Mouse (Mus musculus): ENCODE data around the gene Cdk5r2. TPM values are rescaled to one million over a fixed set of nuclear protein-coding genes. Genes with fewer than 3 reads are reported as not detected.
A peak's percentile ranks its signal among the peaks of the same experiment; 100 is the strongest.
"Not testable (repeated sequence)": the region's sequence is repeated elsewhere in the genome, so short reads cannot be mapped to it uniquely, and the experiment has no call there.

Cdk5r2 gene
- polyA plus RNA-seq, 2 experiments: 0.07 to 0.49 TPM

- Histone ChIP-seq H3K4me3 (replicated peaks; ENCODE audit: low read length) (peak overlapping the region; percentile 25), H3K4me2 (replicated peaks; ENCODE audit: low read depth, low read length, severe bottlenecking) (peak overlapping the region; percentile 53), H3K27ac (replicated peaks; ENCODE audit: low read depth, low read length) (no peak overlapping the region), H3K9me3 (ENCODE audit: control insufficient read depth, low read length) (no peaks in the 10 kb centered on the region), H3K9ac (ENCODE audit: low read depth, low read length, severe bottlenecking) (peak overlapping the region; percentile 25; the same call in 1 of the 2 replicates), H3K36me3 (ENCODE audit: control insufficient read depth, insufficient read depth, low read length) (no peaks in the 10 kb centered on the region), H3K27me3 (ENCODE audit: control insufficient read depth, insufficient read depth, low read length) (peaks cover 53% of the 10 kb centered on the region), H3K4me1 (ENCODE audit: control insufficient read depth, insufficient read depth, low read length) (peaks cover 33% of the 10 kb centered on the region)
- DNase-seq (ENCODE audit: low spot score) (no peak), ATAC-seq (ENCODE audit: low FRiP score, low read depth) (peak; percentile 20)
- 6% methylated on average over 23 of the region's 23 CpGs for WGBS
- no peak for TF ChIP-seq POLR2A (IDR thresholded peaks at IDR 0.05; ENCODE audit: borderline replicate concordance, extremely low read depth, insufficient read depth, insufficient read length)
Observed at GRCm38 (mm10) chr1:74807551-74808071, 47.1 kb upstream of the Cdk5r2 start.

- under 1% methylated on average over 16 of the region's 16 CpGs for WGBS
- 0 out of 2 replicates have a peak overlapping the region, but pooled peaks have one; percentile 25 for H3K9ac ChIP-seq (ENCODE audit: low read depth, low read length, severe bottlenecking)
- H3K9me3 ChIP-seq (ENCODE audit: control insufficient read depth, low read length): no peaks in the 10 kb centered on the region
- no peak for TF ChIP-seq POLR2A (IDR thresholded peaks at IDR 0.05; ENCODE audit: borderline replicate concordance, extremely low read depth, insufficient read depth, insufficient read length)
- H3K4me3 ChIP-seq (replicated peaks; ENCODE audit: low read length): peak overlapping the region; percentile 25
- peak overlapping the region; percentile 53 for H3K4me2 ChIP-seq (replicated peaks; ENCODE audit: low read depth, low read length, severe bottlenecking)
- no peak overlapping the region for H3K27ac ChIP-seq (replicated peaks; ENCODE audit: low read depth, low read length)
- peaks cover 49% of the 10 kb centered on the region for H3K27me3 ChIP-seq (ENCODE audit: control insufficient read depth, insufficient read depth, low read length)
- ATAC-seq (ENCODE audit: low FRiP score, low read depth): peak; percentile 91
- peaks cover 28% of the 10 kb centered on the region for H3K4me1 ChIP-seq (ENCODE audit: control insufficient read depth, insufficient read depth, low read length)
- DNase-seq (ENCODE audit: low spot score): peak; percentile 97
- no peaks in the 10 kb centered on the region for H3K36me3 ChIP-seq (ENCODE audit: control insufficient read depth, insufficient read depth, low read length)
Observed at GRCm38 (mm10) chr1:74808078-74808477, 46.7 kb upstream of the Cdk5r2 start.

GRCm38 (mm10) chr1:74809007-74809406 is 45.7 kb upstream of the Cdk5r2 start:
- Histone ChIP-seq H3K9ac (ENCODE audit: low read depth, low read length, severe bottlenecking) (no peak overlapping the region), H3K27me3 (ENCODE audit: control insufficient read depth, insufficient read depth, low read length) (peaks cover 40% of the 10 kb centered on the region)
- no peak for DNase-seq (ENCODE audit: low spot score)

GRCm38 (mm10) chr1:74814931-74815647 is 39.6 kb upstream of the Cdk5r2 start:
- Histone ChIP-seq H3K4me2 (replicated peaks; ENCODE audit: low read depth, low read length, severe bottlenecking) (no peak overlapping the region), H3K27ac (replicated peaks; ENCODE audit: low read depth, low read length) (no peak overlapping the region), H3K27me3 (ENCODE audit: control insufficient read depth, insufficient read depth, low read length) (no peaks in the 10 kb centered on the region), H3K36me3 (ENCODE audit: control insufficient read depth, insufficient read depth, low read length) (no peaks in the 10 kb centered on the region), H3K9me3 (ENCODE audit: control insufficient read depth, low read length) (no peaks in the 10 kb centered on the region), H3K4me3 (replicated peaks; ENCODE audit: low read length) (no peak overlapping the region), H3K9ac (ENCODE audit: low read depth, low read length, severe bottlenecking) (no peak overlapping the region), H3K4me1 (ENCODE audit: control insufficient read depth, insufficient read depth, low read length) (no peaks in the 10 kb centered on the region)
- no peak for ATAC-seq (ENCODE audit: low FRiP score, low read depth)
- WGBS: 70% methylated on average over 9 of the region's 9 CpGs
- no peak for TF ChIP-seq POLR2A (IDR thresholded peaks at IDR 0.05; ENCODE audit: borderline replicate concordance, extremely low read depth, insufficient read depth, insufficient read length)
- DNase-seq (ENCODE audit: low spot score): no peak

More at GRCm38 (mm10) chr1:74809007-74809406, 45.7 kb upstream of the Cdk5r2 start:
- TF ChIP-seq POLR2A (IDR thresholded peaks at IDR 0.05; ENCODE audit: borderline replicate concordance, extremely low read depth, insufficient read depth, insufficient read length): no peak
- no peaks in the 10 kb centered on the region for H3K9me3 ChIP-seq (ENCODE audit: control insufficient read depth, low read length)
- no peak for ATAC-seq (ENCODE audit: low FRiP score, low read depth)
- no peak overlapping the region for H3K4me3 ChIP-seq (replicated peaks; ENCODE audit: low read length)
- no peak overlapping the region for H3K4me2 ChIP-seq (replicated peaks; ENCODE audit: low read depth, low read length, severe bottlenecking)
- WGBS: 60% methylated on average over 10 of the region's 10 CpGs
- H3K36me3 ChIP-seq (ENCODE audit: control insufficient read depth, insufficient read depth, low read length): no peaks in the 10 kb centered on the region
- H3K27ac ChIP-seq (replicated peaks; ENCODE audit: low read depth, low read length): no peak overlapping the region
- H3K4me1 ChIP-seq (ENCODE audit: control insufficient read depth, insufficient read depth, low read length): peaks cover 23% of the 10 kb centered on the region

GRCm38 (mm10) chr1:74815965-74816364 is 38.8 kb upstream of the Cdk5r2 start:
- 89% methylated on average over 6 of the region's 6 CpGs for WGBS
- DNase-seq (ENCODE audit: low spot score); H3K27ac ChIP-seq (replicated peaks; ENCODE audit: low read depth, low read length); H3K9ac ChIP-seq (ENCODE audit: low read depth, low read length, severe bottlenecking); H3K4me2 ChIP-seq (replicated peaks; ENCODE audit: low read depth, low read length, severe bottlenecking); ATAC-seq (ENCODE audit: low FRiP score, low read depth); H3K4me3 ChIP-seq (replicated peaks; ENCODE audit: low read length); H3K27me3 ChIP-seq (ENCODE audit: control insufficient read depth, insufficient read depth, low read length); H3K4me1 ChIP-seq (ENCODE audit: control insufficient read depth, insufficient read depth, low read length); H3K9me3 ChIP-seq (ENCODE audit: control insufficient read depth, low read length); H3K36me3 ChIP-seq (ENCODE audit: control insufficient read depth, insufficient read depth, low read length): not testable (repeated sequence)
